Mouse (Mus musculus): ENCODE measurements around the gene Ift81.
A peak's percentile ranks its signal among the peaks of the same experiment; 100 is the strongest.

Gene Ift81

GRCm38 (mm10) chr5:122516029-122516730, 98.1 kb downstream of the Ift81 start:
- DNase-seq (ENCODE audit: low spot score in 2 of 2): no peak

- no peak for DNase-seq (ENCODE audit: low spot score in 2 of 2)
These were observed 100.2 kb downstream of the Ift81 start for GRCm38 (mm10) chr5:122514127-122514521.

GRCm38 (mm10) chr5:122513421-122514126, 100.7 kb downstream of the Ift81 start:
- DNase-seq (ENCODE audit: low spot score in 2 of 2): no peak

- no peak for DNase-seq (ENCODE audit: low spot score in 2 of 2)
These were observed 102.3 kb downstream of the Ift81 start for GRCm38 (mm10) chr5:122512011-122512410.

- no peak for DNase-seq (ENCODE audit: low spot score in 2 of 2)
These were observed 102.9 kb downstream of the Ift81 start for GRCm38 (mm10) chr5:122511405-122511804.

- DNase-seq (ENCODE audit: low spot score in 2 of 2): no peak
These were observed 103.6 kb downstream of the Ift81 start for GRCm38 (mm10) chr5:122510651-122511157.

- no peak for DNase-seq (ENCODE audit: low spot score in 2 of 2)
These were observed 104.7 kb downstream of the Ift81 start for GRCm38 (mm10) chr5:122509608-122510007.

- no peak for DNase-seq (ENCODE audit: low spot score in 2 of 2)
These were observed 105.4 kb downstream of the Ift81 start for GRCm38 (mm10) chr5:122508861-122509306.

- no peak for DNase-seq (ENCODE audit: low spot score in 2 of 2)
These were observed 106.9 kb downstream of the Ift81 start for GRCm38 (mm10) chr5:122507396-122507795.

GRCm38 (mm10) chr5:122506462-122506861, 107.9 kb downstream of the Ift81 start:
- DNase-seq (ENCODE audit: low spot score in 2 of 2): no peak

- no peak for DNase-seq (ENCODE audit: low spot score in 2 of 2)
These were observed 108.8 kb downstream of the Ift81 start for GRCm38 (mm10) chr5:122505554-122505953.

GRCm38 (mm10) chr5:122503760-122504119, 110.6 kb downstream of the Ift81 start:
- DNase-seq (ENCODE audit: low spot score in 2 of 2): no peak

- no peak for DNase-seq (ENCODE audit: low spot score in 2 of 2)
These were observed 111.1 kb downstream of the Ift81 start for GRCm38 (mm10) chr5:122503015-122503759.

GRCm38 (mm10) chr5:122502077-122502941, 112.0 kb downstream of the Ift81 start, which contains the start of gene Atp2a2:
Gene Atp2a2, minus strand, starts transcription at chr5:122502225.
- peak; percentile 89 to 91 for DNase-seq (ENCODE audit: low spot score in 2 of 2)

GRCm38 (mm10) chr5:122501101-122502076, 112.9 kb downstream of the Ift81 start:
- DNase-seq (ENCODE audit: low spot score in 2 of 2): peak; percentile 41 to 48

GRCm38 (mm10) chr5:122500563-122500962, 113.8 kb downstream of the Ift81 start:
- DNase-seq (ENCODE audit: low spot score in 2 of 2): no peak
